Mouse (Mus musculus) hindbrain, embryonic 14.5 days (tissue): ENCODE measurements around the gene Sft2d2. TPM values are rescaled to one million over a fixed set of nuclear protein-coding genes. Genes with fewer than 3 reads are reported as not detected.

Experiments used
- ATAC-seq: fragments of 200-750 bp; cut with Nextera tagmentation; 2 replicates; pipeline ENCODE4 v1.8.0; 2017; ENCODE audit warnings: moderate number of reproducible peaks, mild to moderate bottlenecking, moderate TSS enrichment, moderate library complexity; ENCODE audit not compliant: low FRiP score
- DNase-seq: peaks from one replicate; pipeline ENCODE4 v3.0.0-alpha.2; 2015; ENCODE audit warnings: low spot score
- H3K27ac ChIP-seq: fragments of 300-500 bp; sonication (generic); 2 replicates; pipeline ENCODE4 v1.5.1; 2014; ENCODE audit warnings: mild to moderate bottlenecking, moderate library complexity
- H3K27me3 ChIP-seq: fragments of 300-500 bp; sonication (generic); 2 replicates; pipeline ENCODE4 v1.6.1; 2014; ENCODE audit warnings: mild to moderate bottlenecking, low read length, mixed read lengths; ENCODE audit not compliant: control insufficient read depth, insufficient read depth
- H3K36me3 ChIP-seq: fragments of 300-500 bp; sonication (generic); replicated peaks from 2 replicates; pipeline ENCODE4 v1.6.1; 2014; ENCODE audit not compliant: control insufficient read depth, insufficient read depth
- H3K4me1 ChIP-seq: fragments of 300-500 bp; sonication (generic); replicated peaks from 2 replicates; pipeline ENCODE4 v1.6.1; 2014; ENCODE audit warnings: antibody characterized with exemption, low read length, mixed read lengths; ENCODE audit not compliant: control insufficient read depth, insufficient read depth
- H3K4me2 ChIP-seq: fragments of 300-500 bp; sonication (generic); replicated peaks from 2 replicates; pipeline ENCODE4 v1.6.1; 2014; ENCODE audit warnings: mild to moderate bottlenecking, moderate library complexity
- H3K4me3 ChIP-seq: fragments of 300-500 bp; sonication (generic); replicated peaks from 2 replicates; pipeline ENCODE4 v1.5.1; 2014; ENCODE audit warnings: mild to moderate bottlenecking, low read length
- H3K9ac ChIP-seq: fragments of 300-500 bp; sonication (generic); 2 replicates; pipeline ENCODE4 v1.6.1; 2014
- H3K9me3 ChIP-seq: fragments of 300-500 bp; sonication (generic); 2 replicates; pipeline ENCODE4 v1.6.1; 2016; ENCODE audit warnings: low read length; ENCODE audit not compliant: control insufficient read depth
- WGBS: fragments of 180-500 bp; shearing (Covaris S2); extraction: QIAGEN DNeasy Blood & Tissue Kit; methylation state at CpG from one replicate; pipeline ENCODE4 v1.1.7; 2014; 5-methylcytosine and 5-hydroxymethylcytosine counted together
- polyA plus RNA-seq: library from polyadenylated mRNA; unstranded; fragments of >200 nt; fragmentation: Nextera tagmentation; extraction: Ambion mirVana; gene quantifications from 2 replicates; pipeline ENCODE4 v1.2.1, GENCODE M21; 2014

The Sft2d2 gene
- polyA plus RNA-seq, 1 experiment from 2014 or later: 8.0 TPM

GRCm38 (mm10) chr1:165185116-165185515 lies 9.1 kb downstream of the Sft2d2 start:
- Histone ChIP-seq H3K4me3 (no peak overlapping the region), H3K4me1 (0 out of 2 replicates have a peak, but pooled peaks cover 5% of the 10 kb centered on the region), H3K9ac (no peak overlapping the region), H3K27ac (no peak overlapping the region), H3K27me3 (no peaks in the 10 kb centered on the region), H3K4me2 (no peak overlapping the region), H3K36me3 (no peaks in the 10 kb centered on the region), H3K9me3 (no peaks in the 10 kb centered on the region)
- WGBS: 64% methylated on average over 7 of the region's 7 CpGs
- ATAC-seq (no peak), DNase-seq (no peak)

GRCm38 (mm10) chr1:165184178-165184577 lies 10.1 kb downstream of the Sft2d2 start:
- H3K4me2 ChIP-seq: no peak overlapping the region
- no peaks in the 10 kb centered on the region for H3K9me3 ChIP-seq
- no peaks in the 10 kb centered on the region for H3K27me3 ChIP-seq
- no peak overlapping the region for H3K9ac ChIP-seq
- DNase-seq (no peak), ATAC-seq (no peak)
- H3K4me3 ChIP-seq: no peak overlapping the region
- H3K27ac ChIP-seq: no peak overlapping the region
- H3K4me1 ChIP-seq: 0 out of 2 replicates have a peak, but pooled peaks cover 5% of the 10 kb centered on the region
- 90% methylated on average over 3 of the region's 3 CpGs for WGBS
- H3K36me3 ChIP-seq: no peaks in the 10 kb centered on the region

GRCm38 (mm10) chr1:165183400-165183799 lies 10.8 kb downstream of the Sft2d2 start:
- no peak for ATAC-seq
- Histone ChIP-seq H3K27ac (no peak overlapping the region), H3K9me3 (no peaks in the 10 kb centered on the region), H3K4me1 (0 out of 2 replicates have a peak, but pooled peaks cover 5% of the 10 kb centered on the region), H3K36me3 (no peaks in the 10 kb centered on the region), H3K4me2 (no peak overlapping the region), H3K4me3 (no peak overlapping the region), H3K27me3 (no peaks in the 10 kb centered on the region), H3K9ac (no peak overlapping the region)
- DNase-seq: no peak
- WGBS: 80% methylated on average over 6 of the region's 6 CpGs

- Histone ChIP-seq H3K9me3 (no peaks in the 10 kb centered on the region), H3K27ac (no peak overlapping the region), H3K4me2 (no peak overlapping the region), H3K27me3 (no peaks in the 10 kb centered on the region), H3K4me1 (no peaks in the 10 kb centered on the region), H3K4me3 (no peak overlapping the region), H3K36me3 (no peaks in the 10 kb centered on the region), H3K9ac (no peak overlapping the region)
- 86% methylated on average over 5 of the region's 5 CpGs for WGBS
- ATAC-seq: no peak
- DNase-seq: no peak
Observed at GRCm38 (mm10) chr1:165179321-165179720, 14.9 kb downstream of the Sft2d2 start.

- DNase-seq (no peak), ATAC-seq (no peak)
- Histone ChIP-seq H3K27ac (no peak overlapping the region), H3K9me3 (no peaks in the 10 kb centered on the region), H3K4me3 (no peak overlapping the region), H3K36me3 (no peaks in the 10 kb centered on the region), H3K27me3 (no peaks in the 10 kb centered on the region), H3K4me2 (no peak overlapping the region), H3K9ac (no peak overlapping the region), H3K4me1 (no peaks in the 10 kb centered on the region)
- WGBS: 81% methylated on average over 6 of the region's 6 CpGs
Observed at GRCm38 (mm10) chr1:165178075-165178474, 16.2 kb downstream of the Sft2d2 start.

- Histone ChIP-seq H3K36me3 (no peaks in the 10 kb centered on the region), H3K4me2 (no peak overlapping the region), H3K9me3 (no peaks in the 10 kb centered on the region), H3K4me3 (no peak overlapping the region), H3K27me3 (no peaks in the 10 kb centered on the region), H3K27ac (no peak overlapping the region), H3K9ac (no peak overlapping the region), H3K4me1 (no peaks in the 10 kb centered on the region)
- no peak for DNase-seq
- 72% methylated on average over 5 of the region's 9 CpGs for WGBS
- no peak for ATAC-seq
Observed at GRCm38 (mm10) chr1:165174059-165174616, 20.1 kb downstream of the Sft2d2 start.

- no peak for DNase-seq
- Histone ChIP-seq H3K9ac (no peak overlapping the region), H3K4me1 (no peaks in the 10 kb centered on the region), H3K4me3 (no peak overlapping the region), H3K36me3 (no peaks in the 10 kb centered on the region), H3K27me3 (no peaks in the 10 kb centered on the region), H3K4me2 (no peak overlapping the region), H3K9me3 (no peaks in the 10 kb centered on the region), H3K27ac (no peak overlapping the region)
- WGBS: 81% methylated on average over 7 of the region's 8 CpGs
- no peak for ATAC-seq
Observed at GRCm38 (mm10) chr1:165171277-165171676, 23.0 kb downstream of the Sft2d2 start.

GRCm38 (mm10) chr1:165170157-165170556 lies 24.1 kb downstream of the Sft2d2 start:
- DNase-seq (no peak), ATAC-seq (no peak)
- no peaks in the 10 kb centered on the region for H3K27me3 ChIP-seq
- H3K27ac ChIP-seq: no peak overlapping the region
- no peaks in the 10 kb centered on the region for H3K9me3 ChIP-seq
- H3K9ac ChIP-seq: no peak overlapping the region
- no peak overlapping the region for H3K4me3 ChIP-seq
- H3K36me3 ChIP-seq: no peaks in the 10 kb centered on the region
- no peaks in the 10 kb centered on the region for H3K4me1 ChIP-seq
- 80% methylated on average over 5 of the region's 5 CpGs for WGBS
- no peak overlapping the region for H3K4me2 ChIP-seq

GRCm38 (mm10) chr1:165169462-165169861 lies 24.8 kb downstream of the Sft2d2 start:
- Histone ChIP-seq H3K9me3 (no peaks in the 10 kb centered on the region), H3K4me1 (no peaks in the 10 kb centered on the region), H3K4me2 (no peak overlapping the region), H3K27ac (no peak overlapping the region), H3K36me3 (no peaks in the 10 kb centered on the region), H3K27me3 (no peaks in the 10 kb centered on the region), H3K4me3 (no peak overlapping the region), H3K9ac (no peak overlapping the region)
- WGBS: 83% methylated on average over 3 of the region's 3 CpGs
- no peak for DNase-seq
- no peak for ATAC-seq

GRCm38 (mm10) chr1:165164920-165165319 lies 29.3 kb downstream of the Sft2d2 start:
- no peaks in the 10 kb centered on the region for H3K9me3 ChIP-seq
- DNase-seq (no peak), ATAC-seq (no peak)
- no peak overlapping the region for H3K9ac ChIP-seq
- H3K4me2 ChIP-seq: no peak overlapping the region
- no peaks in the 10 kb centered on the region for H3K36me3 ChIP-seq
- no peaks in the 10 kb centered on the region for H3K4me1 ChIP-seq
- no peak overlapping the region for H3K4me3 ChIP-seq
- no peaks in the 10 kb centered on the region for H3K27me3 ChIP-seq
- WGBS: 85% methylated on average over 6 of the region's 6 CpGs
- H3K27ac ChIP-seq: no peak overlapping the region
